Mouse (Mus musculus) megakaryocyte, embryonic 14.5 days (primary cell): ENCODE measurements around the gene Cacna1b.

ENCODE experiments used
- FLI1 ChIP-seq: IDR thresholded peaks from 2 replicates; pipeline ENCODE4 v1.6.1; 2012; ENCODE audit warnings: low read length, inconsistent platforms, mixed read lengths
- GATA1 ChIP-seq: IDR thresholded peaks from 3 replicates; pipeline ENCODE4 v1.6.1; 2012; ENCODE audit warnings: mixed read lengths, low read length, inconsistent platforms, borderline replicate concordance

DNA sequence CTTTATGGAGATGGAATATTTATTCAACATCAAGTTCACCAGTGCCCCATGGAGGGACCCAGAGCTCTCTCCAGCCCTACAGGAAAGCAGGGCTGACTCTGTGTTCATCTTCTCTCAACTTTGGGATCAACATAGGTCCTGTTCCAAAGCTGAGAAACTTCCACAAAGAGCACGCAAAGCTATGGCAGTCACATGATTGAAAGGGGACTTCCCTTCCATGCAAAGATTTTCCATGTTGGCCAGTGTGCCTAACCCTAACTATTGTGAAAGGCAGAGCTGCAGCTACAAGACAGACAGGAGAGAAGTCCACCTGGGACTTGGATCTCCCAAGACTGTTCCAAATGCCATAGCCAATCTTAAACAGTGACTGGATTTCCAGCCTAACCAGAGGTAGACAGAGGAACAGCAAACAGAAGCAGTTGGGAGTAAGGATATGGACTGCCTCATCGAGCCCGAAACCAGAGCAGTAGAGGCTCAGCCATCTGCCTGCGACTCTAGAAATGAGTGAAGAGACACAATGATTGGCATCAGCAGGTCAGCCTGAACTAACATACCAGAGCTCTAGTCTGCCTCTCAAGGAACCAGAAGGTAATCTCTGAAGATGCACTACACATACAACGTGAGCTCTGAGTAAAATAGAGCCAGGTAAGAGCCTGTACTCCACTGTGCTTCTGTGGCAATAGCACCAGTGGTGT, 116.4 kb downstream of the Cacna1b start:
- no peak for TF ChIP-seq GATA1
- TF ChIP-seq FLI1 = no peak
